Mouse (Mus musculus) liver, adult 2 months (tissue): ENCODE data around the gene Ano6.

ENCODE experiments used
- CTCF ChIP-seq: fragments of 200-500 bp; IDR thresholded peaks from 2 replicates; pipeline ENCODE4 v1.5.1; 2011; ENCODE audit warnings: low read depth, low read length, control low read depth
- POLR2A ChIP-seq: fragments of 200-500 bp; IDR thresholded peaks from 2 replicates; pipeline ENCODE4 v1.6.1; 2011; ENCODE audit warnings: low read length, control low read depth; ENCODE audit not compliant: insufficient read depth; ENCODE audit errors: extremely low read depth

DNA sequence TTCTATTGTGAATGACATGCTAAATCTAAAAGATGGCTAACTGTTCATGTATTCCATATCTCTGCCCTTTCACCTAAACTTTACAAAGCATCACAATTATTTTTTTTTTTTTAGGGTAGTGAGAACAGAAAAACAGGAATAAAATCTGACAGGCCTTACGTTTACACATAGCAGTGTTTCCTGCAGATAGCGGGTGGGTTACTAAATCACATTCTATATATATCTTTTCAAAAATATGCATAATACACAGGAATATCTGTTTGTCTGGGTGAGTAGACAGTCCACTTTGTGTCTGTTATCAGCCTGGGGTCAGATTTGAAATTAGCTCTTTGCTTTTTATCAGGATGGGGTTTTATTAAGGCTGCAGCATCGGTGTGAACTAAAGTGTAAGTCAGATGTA is 166.0 kb downstream of the Ano6 start:
- TF ChIP-seq POLR2A (no peak), CTCF (no peak)
